Mouse (Mus musculus): Measurements from ENCODE around the gene Adarb2. TPM values are rescaled to one million over a fixed set of nuclear protein-coding genes. Genes with fewer than 3 reads are reported as not detected.

Gene Adarb2
- polyA plus RNA-seq, 1 experiment from 2014 or later: 0.40 TPM

DNA sequence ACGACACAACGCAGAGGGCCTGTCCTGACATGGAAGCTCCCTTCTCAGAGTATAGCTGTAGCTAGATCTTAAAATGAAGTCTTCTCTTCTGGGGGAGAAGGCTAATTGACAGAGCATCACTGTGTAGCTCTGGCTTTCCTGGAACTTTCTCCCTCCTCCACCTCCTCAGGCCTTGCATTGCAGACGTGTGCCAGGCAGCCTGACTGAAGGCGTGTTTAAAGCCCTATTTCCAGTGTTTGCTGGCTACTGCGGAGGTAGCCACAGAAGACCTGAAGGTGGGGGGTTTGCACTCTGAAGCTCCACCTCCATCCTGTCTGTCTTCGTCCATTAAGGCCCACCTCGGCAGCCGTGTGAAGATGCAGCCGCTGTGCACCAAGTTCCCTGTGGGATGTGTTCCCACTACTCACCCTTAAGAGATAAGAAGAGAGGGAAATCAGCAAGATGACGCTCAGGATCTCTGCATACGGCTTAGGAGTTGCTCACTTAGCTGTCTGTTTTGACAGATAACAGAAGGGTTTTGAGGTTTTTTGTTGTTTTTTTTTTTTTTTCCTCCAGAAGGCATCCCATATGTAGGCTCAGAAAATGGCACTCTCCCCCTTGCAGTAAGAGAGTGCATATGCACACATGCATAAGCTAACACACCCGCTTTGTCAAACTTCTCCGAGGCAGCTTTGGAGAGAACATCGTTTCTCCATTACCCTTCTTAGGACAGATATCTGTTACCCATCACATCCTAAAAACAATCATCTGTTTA lies 581.8 kb downstream of the Adarb2 start:
- Histone ChIP-seq H3K4me1 (ENCODE audit: control insufficient read depth, insufficient read depth, low read length) (no peaks in the 10 kb centered on the region; the same call in 1 of the 2 replicates), H3K27ac (ENCODE audit: low read depth, low read length) (no peak overlapping the region), H3K9ac (ENCODE audit: low read depth, low read length) (no peak overlapping the region), H3K4me3 (ENCODE audit: low read depth, low read length) (no peak overlapping the region), H3K36me3 (ENCODE audit: control insufficient read depth, insufficient read depth, low read length) (no peaks in the 10 kb centered on the region), H3K27me3 (ENCODE audit: control insufficient read depth, insufficient read depth, low read length) (peaks cover 4% of the 10 kb centered on the region; the same call in 1 of the 2 replicates), H3K4me2 (no peak overlapping the region), H3K9me3 (replicated peaks; ENCODE audit: control insufficient read depth, low read length) (no peaks in the 10 kb centered on the region)
- WGBS (ENCODE audit: insufficient replicate concordance): 47% methylated on average over 14 of the region's 14 CpGs
- no peak for ATAC-seq (replicated peaks; ENCODE audit: insufficient number of reproducible peaks, low FRiP score, low TSS enrichment)

DNA sequence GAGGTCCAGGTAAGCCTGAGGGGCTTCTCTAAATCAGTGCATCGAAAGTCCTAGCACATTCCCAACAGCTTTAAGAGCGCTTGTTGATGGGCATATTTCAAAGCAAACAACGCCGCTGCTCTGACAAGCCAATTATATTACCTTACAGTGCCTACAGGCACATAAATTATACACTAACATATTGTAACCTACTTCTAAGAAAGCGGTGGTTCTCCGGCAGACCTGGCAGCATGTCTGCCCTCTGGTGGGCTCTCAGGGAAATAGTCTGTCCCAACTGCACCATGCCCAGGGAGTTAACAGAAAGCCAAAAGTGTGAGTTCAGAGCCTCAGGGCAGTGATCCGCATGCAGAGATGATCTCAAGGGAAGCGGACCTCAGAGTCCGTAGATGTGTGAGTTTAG lies 582.5 kb downstream of the Adarb2 start:
- WGBS (ENCODE audit: insufficient replicate concordance): 38% methylated on average over 9 of the region's 9 CpGs

DNA sequence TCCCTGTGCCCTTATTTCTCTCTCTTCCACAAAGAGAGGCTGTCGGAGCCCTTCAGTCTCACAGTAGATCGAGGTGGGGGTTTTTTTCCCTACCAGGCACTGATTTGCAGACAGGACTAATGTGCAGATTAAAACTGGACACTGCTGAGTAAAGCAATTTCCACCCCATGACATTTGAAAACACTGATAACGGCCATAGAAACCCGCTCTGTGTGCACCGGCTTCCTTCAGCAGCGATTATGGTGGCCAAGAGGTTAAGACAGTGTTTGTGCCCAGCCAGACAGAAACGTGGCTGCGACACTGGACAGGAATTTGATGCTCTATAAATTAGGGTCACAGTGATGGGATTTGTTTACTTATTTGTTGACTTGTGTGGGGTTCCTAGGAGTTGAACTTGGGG lies 590.6 kb downstream of the Adarb2 start:
- H3K4me2 ChIP-seq: peak overlapping the region; percentile 14; the same call in 1 of the 2 replicates
- H3K9ac ChIP-seq (ENCODE audit: low read depth, low read length): no peak overlapping the region
- no peaks in the 10 kb centered on the region for H3K27me3 ChIP-seq (ENCODE audit: control insufficient read depth, insufficient read depth, low read length)
- no peak overlapping the region for H3K27ac ChIP-seq (ENCODE audit: low read depth, low read length)
- WGBS (ENCODE audit: insufficient replicate concordance): 38% methylated on average over 8 of the region's 8 CpGs
- no peak overlapping the region for H3K4me3 ChIP-seq (ENCODE audit: low read depth, low read length)
- H3K36me3 ChIP-seq (ENCODE audit: control insufficient read depth, insufficient read depth, low read length): no peaks in the 10 kb centered on the region
- peaks cover 7% of the 10 kb centered on the region for H3K4me1 ChIP-seq (ENCODE audit: control insufficient read depth, insufficient read depth, low read length)
- ATAC-seq (replicated peaks; ENCODE audit: insufficient number of reproducible peaks, low FRiP score, low TSS enrichment): no peak
- no peaks in the 10 kb centered on the region for H3K9me3 ChIP-seq (replicated peaks; ENCODE audit: control insufficient read depth, low read length)

More for the DNA sequence above, 582.5 kb downstream of the Adarb2 start:
- peaks cover 4% of the 10 kb centered on the region; the same call in 1 of the 2 replicates for H3K27me3 ChIP-seq (ENCODE audit: control insufficient read depth, insufficient read depth, low read length)
- no peak for ATAC-seq (replicated peaks; ENCODE audit: insufficient number of reproducible peaks, low FRiP score, low TSS enrichment)
- no peaks in the 10 kb centered on the region for H3K36me3 ChIP-seq (ENCODE audit: control insufficient read depth, insufficient read depth, low read length)
- no peaks in the 10 kb centered on the region for H3K9me3 ChIP-seq (replicated peaks; ENCODE audit: control insufficient read depth, low read length)
- no peak overlapping the region for H3K27ac ChIP-seq (ENCODE audit: low read depth, low read length)
- no peak overlapping the region for H3K9ac ChIP-seq (ENCODE audit: low read depth, low read length)
- no peak overlapping the region for H3K4me3 ChIP-seq (ENCODE audit: low read depth, low read length)
- H3K4me1 ChIP-seq (ENCODE audit: control insufficient read depth, insufficient read depth, low read length): no peaks in the 10 kb centered on the region; the same call in 1 of the 2 replicates
- H3K4me2 ChIP-seq: no peak overlapping the region

DNA sequence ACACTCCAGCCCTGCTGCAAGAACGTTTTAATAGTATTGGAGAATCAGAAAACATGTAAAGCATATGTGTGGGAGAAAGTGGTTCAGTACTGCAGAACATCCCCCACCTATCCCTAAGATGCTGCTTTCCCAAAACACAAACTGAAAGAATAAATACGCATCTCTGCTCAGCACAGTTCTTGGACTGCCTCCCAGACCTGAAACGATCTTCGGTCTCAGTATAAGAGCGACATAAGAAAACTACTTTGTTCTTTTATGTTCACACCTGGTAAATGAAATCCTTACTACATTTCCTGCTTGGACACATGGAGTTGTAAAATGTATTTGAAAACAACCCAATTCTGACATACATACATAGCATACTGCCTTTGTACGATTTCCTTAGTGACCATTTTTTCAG lies 597.9 kb downstream of the Adarb2 start:
- no peak overlapping the region for H3K4me2 ChIP-seq
- no peaks in the 10 kb centered on the region for H3K27me3 ChIP-seq (ENCODE audit: control insufficient read depth, insufficient read depth, low read length)
- H3K36me3 ChIP-seq (ENCODE audit: control insufficient read depth, insufficient read depth, low read length): peaks cover 5% of the 10 kb centered on the region; the same call in 1 of the 2 replicates
- H3K9ac ChIP-seq (ENCODE audit: low read depth, low read length): no peak overlapping the region
- no peak overlapping the region for H3K4me3 ChIP-seq (ENCODE audit: low read depth, low read length)
- ATAC-seq (replicated peaks; ENCODE audit: insufficient number of reproducible peaks, low FRiP score, low TSS enrichment): no peak
- no peak overlapping the region for H3K27ac ChIP-seq (ENCODE audit: low read depth, low read length)
- 82% methylated on average over 6 of the region's 6 CpGs for WGBS (ENCODE audit: insufficient replicate concordance)
- H3K4me1 ChIP-seq (ENCODE audit: control insufficient read depth, insufficient read depth, low read length): no peaks in the 10 kb centered on the region
- H3K9me3 ChIP-seq (replicated peaks; ENCODE audit: control insufficient read depth, low read length): no peaks in the 10 kb centered on the region

DNA sequence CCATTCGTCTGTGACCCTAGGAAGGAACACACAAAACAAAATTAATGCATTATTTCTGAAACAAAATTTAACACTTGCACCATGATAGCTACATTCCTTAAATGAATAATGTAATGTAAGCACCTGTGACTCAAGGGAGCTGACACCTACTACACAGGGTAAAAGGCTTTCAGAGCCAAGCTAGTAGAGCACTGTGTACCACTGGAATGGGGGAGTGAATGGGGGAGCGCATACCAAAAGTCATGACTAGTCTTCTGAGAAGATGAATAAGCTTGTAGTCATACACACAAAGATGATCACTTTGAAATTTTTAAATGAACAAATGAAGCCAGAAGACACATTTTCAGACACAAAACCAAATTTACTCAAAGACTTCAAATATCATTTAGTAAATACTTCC lies 603.3 kb downstream of the Adarb2 start:
- Histone ChIP-seq H3K4me2 (no peak overlapping the region), H3K9ac (ENCODE audit: low read depth, low read length) (no peak overlapping the region), H3K27ac (ENCODE audit: low read depth, low read length) (no peak overlapping the region), H3K36me3 (ENCODE audit: control insufficient read depth, insufficient read depth, low read length) (peaks cover 5% of the 10 kb centered on the region; the same call in 1 of the 2 replicates), H3K9me3 (replicated peaks; ENCODE audit: control insufficient read depth, low read length) (no peaks in the 10 kb centered on the region), H3K4me3 (ENCODE audit: low read depth, low read length) (no peak overlapping the region), H3K4me1 (ENCODE audit: control insufficient read depth, insufficient read depth, low read length) (no peaks in the 10 kb centered on the region), H3K27me3 (ENCODE audit: control insufficient read depth, insufficient read depth, low read length) (no peaks in the 10 kb centered on the region)
- ATAC-seq (replicated peaks; ENCODE audit: insufficient number of reproducible peaks, low FRiP score, low TSS enrichment): no peak
- WGBS (ENCODE audit: insufficient replicate concordance): 92% methylated on average over 2 of the region's 2 CpGs
